Mouse (Mus musculus) MEL (cell line): ENCODE results near the gene Scyl2.

Experiments
- CHD2 ChIP-seq: IDR thresholded peaks from 2 replicates; pipeline ENCODE4 v1.6.1; 2011; ENCODE audit warnings: low read length, improper control_type of control experiment
- CTCF ChIP-seq, 3 experiments: IDR thresholded peaks in 2 of 3; conservative IDR thresholded peaks in 1 of 3; 2 replicates each; pipeline ENCODE4 v1.5.1; 2011 to 2012; ENCODE audit warnings: low read length in 3 of 3, low read depth in 2 of 3, mild to moderate bottlenecking in 2 of 3, improper control_type of control experiment in 1 of 3, inconsistent platforms in 1 of 3, mixed read lengths in 1 of 3, moderate library complexity in 1 of 3; ENCODE audit not compliant: control insufficient read depth in 1 of 3, insufficient read depth in 1 of 3, poor library complexity in 1 of 3, severe bottlenecking in 1 of 3
- MAX ChIP-seq: IDR thresholded peaks from 2 replicates; pipeline ENCODE4 v1.6.1; 2011; ENCODE audit warnings: low read length, improper control_type of control experiment
- POLR2AphosphoS5 ChIP-seq: IDR thresholded peaks from 2 replicates; pipeline ENCODE4 v1.6.1; 2012; ENCODE audit warnings: low read depth, borderline replicate concordance, mild to moderate bottlenecking, inconsistent platforms, low read length, moderate library complexity, mixed read lengths
- TBP ChIP-seq: IDR thresholded peaks from 2 replicates; pipeline ENCODE4 v1.8.0; 2011; ENCODE audit warnings: low read depth, low read length, improper control_type of control experiment
- TCF12 ChIP-seq: IDR thresholded peaks from 2 replicates; pipeline ENCODE4 v1.6.1; 2014; ENCODE audit warnings: low read depth, mild to moderate bottlenecking, inconsistent platforms, low read length, improper control_type of control experiment, moderate library complexity
- ZNF384 ChIP-seq: IDR thresholded peaks from 2 replicates; pipeline ENCODE4 v1.6.1; 2012; ENCODE audit warnings: low read depth, mild to moderate bottlenecking, inconsistent platforms, low read length, improper control_type of control experiment

GRCm38 (mm10) chr10:89714910-89715309 lies 28.8 kb upstream of the Scyl2 start:
- TF ChIP-seq MAX, result no peak
- no peak for TF ChIP-seq CTCF (IDR thresholded peaks at IDR 0.05 in 2 of 3, conservative IDR thresholded peaks at IDR 0.05 in 1 of 3; ENCODE audit: control insufficient read depth in 1 of 3, insufficient read depth in 1 of 3, low read depth in 2 of 3, low read length in 3 of 3, poor library complexity in 1 of 3, severe bottlenecking in 1 of 3)
- TF ChIP-seq ZNF384, result no peak
- no peak for TF ChIP-seq CHD2
- no peak for TF ChIP-seq POLR2AphosphoS5
- TF ChIP-seq TBP, result no peak
- no peak for TF ChIP-seq TCF12
